Comparison of ENCODE assay signal across 8 mouse cellular contexts in the genomic region with DNA sequence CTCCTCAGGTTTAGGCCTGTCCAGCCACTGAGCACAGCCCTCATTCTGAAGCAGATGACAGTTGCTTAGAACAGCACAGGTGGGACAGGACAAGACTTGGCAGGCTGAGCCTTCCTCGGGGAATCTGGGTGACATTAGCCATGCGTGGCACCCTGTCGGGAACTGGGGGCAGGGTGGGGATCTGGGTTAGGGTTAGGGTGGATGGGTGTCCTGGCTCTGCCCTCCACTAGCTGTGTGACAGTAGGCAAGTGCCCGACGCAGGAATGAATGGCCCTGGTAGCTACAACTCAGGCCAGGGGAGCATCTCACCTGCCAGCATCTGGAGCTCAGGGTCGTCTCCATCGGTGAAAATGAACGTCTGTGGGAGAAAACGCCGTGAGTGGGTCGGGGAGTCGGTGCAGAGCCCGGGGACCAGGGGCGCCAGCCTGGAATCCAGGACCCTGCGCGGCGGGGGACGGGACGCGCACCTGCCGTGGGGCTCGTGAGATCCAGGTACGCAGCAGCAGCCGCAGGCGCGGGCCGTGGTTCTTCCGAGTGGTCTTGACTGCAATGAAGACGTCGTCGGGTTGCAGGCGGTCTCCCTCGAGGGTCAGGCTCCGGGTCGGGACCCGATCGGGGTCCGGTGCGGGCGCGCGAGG. TPM values are rescaled to one million over a fixed set of nuclear protein-coding genes. Genes with fewer than 3 reads are reported as not detected.
A peak's percentile ranks its signal among the peaks of the same experiment; 100 is the strongest.
DNase-seq lines count a peak whose midpoint lies in the region; ATAC-seq and TF ChIP-seq lines count a peak whose summit lies in the region.

No protein-coding gene starts in this region.

- no peak for TF ChIP-seq EP300 in stomach, postnatal 0 days (optimal IDR thresholded peaks at IDR 0.05)

- peak; percentile 18 for DNase-seq in kidney, adult 11 months
- DNase-seq in kidney, postnatal 36 days = no peak
- DNase-seq in stomach, postnatal 0 days (ENCODE audit: low spot score) = no peak
- DNase-seq in right cerebral cortex, postnatal 36 days (ENCODE audit: low spot score in 2 of 2) = no peak
- no peak for DNase-seq in left cerebral cortex, postnatal 4 days

- no peaks in the 10 kb centered on the region for H3K27me3 ChIP-seq in forebrain, embryonic 15.5 days
- H3K27me3 ChIP-seq in liver, embryonic 12.5 days (replicated peaks) = 0 out of 2 replicates have a peak, but pooled peaks cover 3% of the 10 kb centered on the region
- H3K27me3 ChIP-seq in stomach, postnatal 0 days (ENCODE audit: control insufficient read depth, insufficient read depth, low read length) = no peaks in the 10 kb centered on the region

- H3K9ac ChIP-seq in forebrain, embryonic 15.5 days (replicated peaks) = peak overlapping the region; percentile 81
- peak overlapping the region; percentile 88 for H3K9ac ChIP-seq in liver, embryonic 12.5 days
- H3K9ac ChIP-seq in stomach, postnatal 0 days (ENCODE audit: low read length) = peak overlapping the region; percentile 91

- TF ChIP-seq CTCF in bone marrow, adult 2 months (IDR thresholded peaks at IDR 0.05; ENCODE audit: control insufficient read depth, insufficient read depth, low read length) = no peak
- TF ChIP-seq CTCF in stomach, postnatal 0 days (IDR thresholded peaks at IDR 0.05; ENCODE audit: low read depth) = no peak

- WGBS in bone marrow, adult 2 months = 3% methylated on average over 42 of the region's 42 CpGs
- 2% methylated on average over 42 of the region's 42 CpGs for WGBS in forebrain, embryonic 15.5 days
- 4% methylated on average over 42 of the region's 42 CpGs for WGBS in liver, embryonic 12.5 days (ENCODE audit: insufficient replicate concordance)
- WGBS in stomach, postnatal 0 days = 1% methylated on average over 42 of the region's 42 CpGs

- peak overlapping the region; percentile 87 for H3K4me2 ChIP-seq in forebrain, embryonic 15.5 days (replicated peaks)
- H3K4me2 ChIP-seq in liver, embryonic 12.5 days = peak overlapping the region; percentile 99
- peak overlapping the region; percentile 94 for H3K4me2 ChIP-seq in stomach, postnatal 0 days (replicated peaks; ENCODE audit: low read depth)

- peak overlapping the region; percentile 81 for H3K4me3 ChIP-seq in bone marrow, adult 2 months (replicated peaks; ENCODE audit: control insufficient read depth, low read depth, low read length)
- peak overlapping the region; percentile 72 for H3K4me3 ChIP-seq in forebrain, embryonic 15.5 days
- H3K4me3 ChIP-seq in liver, embryonic 12.5 days = peak overlapping the region; percentile 98
- H3K4me3 ChIP-seq in stomach, postnatal 0 days (ENCODE audit: low read depth, low read length) = peak overlapping the region; percentile 84

- H3K4me1 ChIP-seq in bone marrow, adult 2 months (ENCODE audit: control insufficient read depth, insufficient read depth, low read length) = peaks cover 3% of the 10 kb centered on the region
- H3K4me1 ChIP-seq in forebrain, embryonic 15.5 days = peaks cover 32% of the 10 kb centered on the region
- peaks cover 38% of the 10 kb centered on the region for H3K4me1 ChIP-seq in liver, embryonic 12.5 days
- H3K4me1 ChIP-seq in stomach, postnatal 0 days (replicated peaks; ENCODE audit: control insufficient read depth, insufficient read depth) = 0 out of 2 replicates have a peak, but pooled peaks cover 5% of the 10 kb centered on the region

- no peak for TF ChIP-seq POLR2A in bone marrow, adult 2 months (IDR thresholded peaks at IDR 0.05; ENCODE audit: borderline replicate concordance, control insufficient read depth, low read depth, low read length)

- intact Hi-C loops in left cerebral cortex, postnatal 4 days (cut with DNase I) = loop anchor here (10.0 kb wide), 1 partner anchor 169 kb away; the partner anchor contains the start of gene Pcyt2

- peaks cover 47% of the 10 kb centered on the region for H3K36me3 ChIP-seq in forebrain, embryonic 15.5 days
- H3K36me3 ChIP-seq in liver, embryonic 12.5 days = peaks cover 51% of the 10 kb centered on the region
- H3K36me3 ChIP-seq in stomach, postnatal 0 days (ENCODE audit: control insufficient read depth, insufficient read depth, low read length) = peaks cover 2% of the 10 kb centered on the region; the same call in 1 of the 2 replicates

- H3K9me3 ChIP-seq in forebrain, embryonic 15.5 days = no peaks in the 10 kb centered on the region
- H3K9me3 ChIP-seq in liver, embryonic 12.5 days (replicated peaks) = no peaks in the 10 kb centered on the region
- no peaks in the 10 kb centered on the region for H3K9me3 ChIP-seq in stomach, postnatal 0 days (ENCODE audit: control insufficient read depth, low read length)

- H3K27ac ChIP-seq in bone marrow, adult 2 months (ENCODE audit: control insufficient read depth, insufficient read depth, low read depth, low read length, poor library complexity) = peak overlapping the region; percentile 79
- H3K27ac ChIP-seq in forebrain, embryonic 15.5 days (replicated peaks) = peak overlapping the region; percentile 65
- peak overlapping the region; percentile 87 for H3K27ac ChIP-seq in liver, embryonic 12.5 days
- H3K27ac ChIP-seq in stomach, postnatal 0 days (replicated peaks) = peak overlapping the region; percentile 88

- peak; percentile 44 for ATAC-seq in forebrain, embryonic 15.5 days (replicated peaks)
- ATAC-seq in liver, embryonic 12.5 days = peak; percentile 1; the same call in 1 of the 2 replicates
- 0 out of 2 replicates have a peak, but pooled peaks have one; percentile 8 for ATAC-seq in stomach, postnatal 0 days (ENCODE audit: low FRiP score, low TSS enrichment)

RNA-seq across cellular contexts. Expression of gene Rfng, which starts 0.5 kb away (rescaled TPM):
- polyA plus RNA-seq in bone marrow, adult 2 months (2011; ENCODE audit: insufficient read depth, insufficient read length, low replicate concordance, missing spikeins) = 9.1 and 19.9 TPM in 2 replicates
- polyA plus RNA-seq in forebrain, embryonic 15.5 days (2015; fragmentation: Nextera tagmentation; extraction: Ambion mirVana) = 88.5 and 94.5 TPM in 2 replicates
- polyA plus RNA-seq in liver, embryonic 12.5 days (2016; fragmentation: Nextera tagmentation; extraction: Ambion mirVana) = 22.4 and 22.9 TPM in 2 replicates
- polyA plus RNA-seq in stomach, postnatal 0 days (2015; fragmentation: Nextera tagmentation; extraction: Ambion mirVana) = 18.1 and 23.2 TPM in 2 replicates
- total RNA-seq in left cerebral cortex, postnatal 4 days (2021) = 10 to 100 TPM; 82.1 to 87.1 TPM

RNA-seq across cellular contexts. Expression of gene Gps1, which starts 0.5 kb away (rescaled TPM):
- 29.6 and 38.0 TPM in 2 replicates for polyA plus RNA-seq in bone marrow, adult 2 months (2011; ENCODE audit: insufficient read depth, insufficient read length, low replicate concordance, missing spikeins)
- 276 and 287 TPM in 2 replicates for polyA plus RNA-seq in forebrain, embryonic 15.5 days (2015; fragmentation: Nextera tagmentation; extraction: Ambion mirVana)
- polyA plus RNA-seq in liver, embryonic 12.5 days (2016; fragmentation: Nextera tagmentation; extraction: Ambion mirVana) = 128 and 135 TPM in 2 replicates
- 94.5 and 98.6 TPM in 2 replicates for polyA plus RNA-seq in stomach, postnatal 0 days (2015; fragmentation: Nextera tagmentation; extraction: Ambion mirVana)
- total RNA-seq in left cerebral cortex, postnatal 4 days (2021) = 100 to 1,000 TPM; 142 to 154 TPM

RNA-seq across cellular contexts. Expression of gene Dus1l, which starts 12.7 kb away (rescaled TPM):
- 24.2 and 57.6 TPM in 2 replicates for polyA plus RNA-seq in bone marrow, adult 2 months (2011; ENCODE audit: insufficient read depth, insufficient read length, low replicate concordance, missing spikeins)
- polyA plus RNA-seq in forebrain, embryonic 15.5 days (2015; fragmentation: Nextera tagmentation; extraction: Ambion mirVana) = 50.0 and 50.1 TPM in 2 replicates
- polyA plus RNA-seq in liver, embryonic 12.5 days (2016; fragmentation: Nextera tagmentation; extraction: Ambion mirVana) = 99.5 and 100.0 TPM in 2 replicates
- polyA plus RNA-seq in stomach, postnatal 0 days (2015; fragmentation: Nextera tagmentation; extraction: Ambion mirVana) = 39.8 and 42.4 TPM in 2 replicates
- total RNA-seq in left cerebral cortex, postnatal 4 days (2021) = 10 to 100 TPM; 40.2 to 45.5 TPM

RNA-seq across cellular contexts. Expression of gene Hmga1b, which starts 21.0 kb away (rescaled TPM):
- polyA plus RNA-seq in bone marrow, adult 2 months (2011; ENCODE audit: insufficient read depth, insufficient read length, low replicate concordance, missing spikeins) = 15.5 and 52.5 TPM in 2 replicates
- polyA plus RNA-seq in forebrain, embryonic 15.5 days (2015; fragmentation: Nextera tagmentation; extraction: Ambion mirVana) = 1.8 and 2.4 TPM in 2 replicates
- polyA plus RNA-seq in liver, embryonic 12.5 days (2016; fragmentation: Nextera tagmentation; extraction: Ambion mirVana) = 6.4 and 7.3 TPM in 2 replicates
- 3.0 and 3.1 TPM in 2 replicates for polyA plus RNA-seq in stomach, postnatal 0 days (2015; fragmentation: Nextera tagmentation; extraction: Ambion mirVana)
- 10 to 100 TPM; 29.6 to 85.6 TPM for total RNA-seq in left cerebral cortex, postnatal 4 days (2021)

RNA-seq across cellular contexts. Expression of gene Fasn, which starts 40.8 kb away (rescaled TPM):
- polyA plus RNA-seq in bone marrow, adult 2 months (2011; ENCODE audit: insufficient read depth, insufficient read length, low replicate concordance, missing spikeins) = 6.1 and 16.1 TPM in 2 replicates
- polyA plus RNA-seq in forebrain, embryonic 15.5 days (2015; fragmentation: Nextera tagmentation; extraction: Ambion mirVana) = 78.3 and 80.6 TPM in 2 replicates
- 35.9 and 40.3 TPM in 2 replicates for polyA plus RNA-seq in liver, embryonic 12.5 days (2016; fragmentation: Nextera tagmentation; extraction: Ambion mirVana)
- 16.0 and 19.7 TPM in 2 replicates for polyA plus RNA-seq in stomach, postnatal 0 days (2015; fragmentation: Nextera tagmentation; extraction: Ambion mirVana)
- total RNA-seq in left cerebral cortex, postnatal 4 days (2021) = 100 to 1,000 TPM; 448 to 457 TPM
